Mouse (Mus musculus): Measurements from ENCODE around the gene Papss2. TPM values are rescaled to one million over a fixed set of nuclear protein-coding genes. Genes with fewer than 3 reads are reported as not detected.
A peak's percentile ranks its signal among the peaks of the same experiment; 100 is the strongest.

Papss2 gene
- polyA plus RNA-seq, 1 experiment = 0.01 TPM

GRCm38 (mm10) chr19:32587727-32588126 lies 7.9 kb upstream of the Papss2 start:
- Histone ChIP-seq H3K9me3 (ENCODE audit: control insufficient read depth, low read length) (no peaks in the 10 kb centered on the region), H3K27me3 (ENCODE audit: control insufficient read depth) (no peaks in the 10 kb centered on the region), H3K4me1 (ENCODE audit: control insufficient read depth) (no peaks in the 10 kb centered on the region), H3K36me3 (ENCODE audit: control insufficient read depth) (no peaks in the 10 kb centered on the region), H3K4me3 (replicated peaks) (no peak overlapping the region)
- TF ChIP-seq GATA1 (IDR thresholded peaks at IDR 0.05; ENCODE audit: low read length) (no peak), TAL1 (IDR thresholded peaks at IDR 0.05; ENCODE audit: low read length) (no peak)

GRCm38 (mm10) chr19:32592749-32593148 lies 2.8 kb upstream of the Papss2 start:
- no peaks in the 10 kb centered on the region for H3K9me3 ChIP-seq (ENCODE audit: control insufficient read depth, low read length)
- TF ChIP-seq GATA1 (IDR thresholded peaks at IDR 0.05; ENCODE audit: low read length) (no peak), TAL1 (IDR thresholded peaks at IDR 0.05; ENCODE audit: low read length) (no peak)
- H3K36me3 ChIP-seq (ENCODE audit: control insufficient read depth) = no peaks in the 10 kb centered on the region
- H3K27me3 ChIP-seq (ENCODE audit: control insufficient read depth) = peaks cover 36% of the 10 kb centered on the region
- H3K4me3 ChIP-seq (replicated peaks) = no peak overlapping the region
- peaks cover 9% of the 10 kb centered on the region for H3K4me1 ChIP-seq (ENCODE audit: control insufficient read depth)

GRCm38 (mm10) chr19:32593870-32594269 lies 1.7 kb upstream of the Papss2 start:
- no peak for TF ChIP-seq GATA1 (IDR thresholded peaks at IDR 0.05; ENCODE audit: low read length)
- no peak for TF ChIP-seq TAL1 (IDR thresholded peaks at IDR 0.05; ENCODE audit: low read length)
- peaks cover 36% of the 10 kb centered on the region for H3K27me3 ChIP-seq (ENCODE audit: control insufficient read depth)
- H3K4me1 ChIP-seq (ENCODE audit: control insufficient read depth) = peaks cover 9% of the 10 kb centered on the region
- no peaks in the 10 kb centered on the region for H3K9me3 ChIP-seq (ENCODE audit: control insufficient read depth, low read length)
- H3K36me3 ChIP-seq (ENCODE audit: control insufficient read depth) = no peaks in the 10 kb centered on the region
- H3K4me3 ChIP-seq (replicated peaks) = no peak overlapping the region

DNA sequence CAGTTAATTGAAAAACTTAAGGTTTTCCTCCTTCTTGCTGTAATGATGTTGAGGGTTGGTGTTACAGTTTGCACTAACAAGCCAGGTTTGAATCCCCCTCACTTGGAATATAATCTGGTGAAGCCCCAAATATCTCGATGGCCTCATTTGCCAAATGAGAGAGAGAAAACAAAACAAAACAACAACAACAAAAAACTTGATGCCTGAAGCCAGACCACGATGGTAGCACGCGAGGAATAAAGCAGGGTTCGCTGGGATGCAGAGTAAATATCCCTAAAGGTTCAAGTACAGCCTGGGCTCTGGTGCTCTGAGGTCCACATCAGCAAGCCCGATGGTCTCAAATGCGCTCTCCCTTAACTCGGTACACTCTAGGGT lies 472 bp upstream of the Papss2 start:
- Histone ChIP-seq H3K36me3 (ENCODE audit: control insufficient read depth) (no peaks in the 10 kb centered on the region), H3K27me3 (ENCODE audit: control insufficient read depth) (peaks cover 36% of the 10 kb centered on the region), H3K4me3 (replicated peaks) (peak overlapping the region; percentile 59), H3K9me3 (ENCODE audit: control insufficient read depth, low read length) (no peaks in the 10 kb centered on the region), H3K4me1 (ENCODE audit: control insufficient read depth) (peaks cover 9% of the 10 kb centered on the region)
- TF ChIP-seq GATA1 (IDR thresholded peaks at IDR 0.05; ENCODE audit: low read length) (no peak), TAL1 (IDR thresholded peaks at IDR 0.05; ENCODE audit: low read length) (no peak)

- TF ChIP-seq GATA1 (IDR thresholded peaks at IDR 0.05; ENCODE audit: low read length) = no peak
- TF ChIP-seq TAL1 (IDR thresholded peaks at IDR 0.05; ENCODE audit: low read length) = no peak
- H3K36me3 ChIP-seq (ENCODE audit: control insufficient read depth) = no peaks in the 10 kb centered on the region
- H3K4me1 ChIP-seq (ENCODE audit: control insufficient read depth) = peaks cover 10% of the 10 kb centered on the region
- no peak overlapping the region for H3K4me3 ChIP-seq (replicated peaks)
- H3K9me3 ChIP-seq (ENCODE audit: control insufficient read depth, low read length) = no peaks in the 10 kb centered on the region
- peaks cover 36% of the 10 kb centered on the region for H3K27me3 ChIP-seq (ENCODE audit: control insufficient read depth)
These were observed 3.4 kb downstream of the Papss2 start for GRCm38 (mm10) chr19:32599006-32599405.

GRCm38 (mm10) chr19:32599436-32599835 lies 3.8 kb downstream of the Papss2 start:
- Histone ChIP-seq H3K9me3 (ENCODE audit: control insufficient read depth, low read length) (no peaks in the 10 kb centered on the region), H3K4me3 (replicated peaks) (no peak overlapping the region), H3K27me3 (ENCODE audit: control insufficient read depth) (peaks cover 32% of the 10 kb centered on the region), H3K36me3 (ENCODE audit: control insufficient read depth) (no peaks in the 10 kb centered on the region), H3K4me1 (ENCODE audit: control insufficient read depth) (peaks cover 11% of the 10 kb centered on the region)
- no peak for TF ChIP-seq GATA1 (IDR thresholded peaks at IDR 0.05; ENCODE audit: low read length)

GRCm38 (mm10) chr19:32601033-32601770 lies 5.6 kb downstream of the Papss2 start:
- Histone ChIP-seq H3K9me3 (ENCODE audit: control insufficient read depth, low read length) (no peaks in the 10 kb centered on the region), H3K4me3 (replicated peaks) (no peak overlapping the region), H3K27me3 (ENCODE audit: control insufficient read depth) (peaks cover 15% of the 10 kb centered on the region), H3K36me3 (ENCODE audit: control insufficient read depth) (no peaks in the 10 kb centered on the region), H3K4me1 (ENCODE audit: control insufficient read depth) (peaks cover 2% of the 10 kb centered on the region; the same call in 1 of the 2 replicates)
- TF ChIP-seq TAL1 (IDR thresholded peaks at IDR 0.05; ENCODE audit: low read length) = no peak

- peaks cover 2% of the 10 kb centered on the region; the same call in 1 of the 2 replicates for H3K4me1 ChIP-seq (ENCODE audit: control insufficient read depth)
- H3K36me3 ChIP-seq (ENCODE audit: control insufficient read depth) = no peaks in the 10 kb centered on the region
- H3K27me3 ChIP-seq (ENCODE audit: control insufficient read depth) = no peaks in the 10 kb centered on the region
- no peaks in the 10 kb centered on the region for H3K9me3 ChIP-seq (ENCODE audit: control insufficient read depth, low read length)
- TF ChIP-seq TAL1 (IDR thresholded peaks at IDR 0.05; ENCODE audit: low read length) = no peak
- no peak for TF ChIP-seq GATA1 (IDR thresholded peaks at IDR 0.05; ENCODE audit: low read length)
- no peak overlapping the region for H3K4me3 ChIP-seq (replicated peaks)
These were observed 7.9 kb downstream of the Papss2 start for GRCm38 (mm10) chr19:32603466-32603865.

DNA sequence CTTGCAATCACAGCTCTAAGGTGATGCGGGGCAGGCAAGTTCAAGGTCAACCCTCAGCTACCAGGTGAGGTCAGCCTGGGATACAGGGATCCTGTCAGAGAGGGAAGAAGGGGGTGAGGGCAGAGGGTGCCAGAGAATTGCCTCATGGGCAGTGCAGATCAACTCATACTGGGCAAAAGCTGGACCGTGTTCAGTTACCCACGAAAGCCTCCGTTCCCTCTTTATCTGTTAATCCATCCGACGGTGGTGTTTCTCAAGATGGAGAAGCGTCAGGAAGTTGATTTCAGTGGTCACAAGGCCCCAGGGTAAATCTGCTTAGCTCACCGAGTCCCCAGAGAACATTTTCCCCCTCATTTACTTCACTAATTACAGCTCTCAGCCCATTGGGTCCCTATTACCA lies 8.5 kb downstream of the Papss2 start:
- Histone ChIP-seq H3K4me1 (ENCODE audit: control insufficient read depth) (peaks cover 2% of the 10 kb centered on the region; the same call in 1 of the 2 replicates), H3K9me3 (ENCODE audit: control insufficient read depth, low read length) (no peaks in the 10 kb centered on the region), H3K36me3 (ENCODE audit: control insufficient read depth) (no peaks in the 10 kb centered on the region), H3K4me3 (replicated peaks) (no peak overlapping the region), H3K27me3 (ENCODE audit: control insufficient read depth) (no peaks in the 10 kb centered on the region)
- TF ChIP-seq TAL1 (IDR thresholded peaks at IDR 0.05; ENCODE audit: low read length) (no peak), GATA1 (IDR thresholded peaks at IDR 0.05; ENCODE audit: low read length) (no peak)
